Mouse (Mus musculus): ENCODE results near the gene Phactr1.

DNA sequence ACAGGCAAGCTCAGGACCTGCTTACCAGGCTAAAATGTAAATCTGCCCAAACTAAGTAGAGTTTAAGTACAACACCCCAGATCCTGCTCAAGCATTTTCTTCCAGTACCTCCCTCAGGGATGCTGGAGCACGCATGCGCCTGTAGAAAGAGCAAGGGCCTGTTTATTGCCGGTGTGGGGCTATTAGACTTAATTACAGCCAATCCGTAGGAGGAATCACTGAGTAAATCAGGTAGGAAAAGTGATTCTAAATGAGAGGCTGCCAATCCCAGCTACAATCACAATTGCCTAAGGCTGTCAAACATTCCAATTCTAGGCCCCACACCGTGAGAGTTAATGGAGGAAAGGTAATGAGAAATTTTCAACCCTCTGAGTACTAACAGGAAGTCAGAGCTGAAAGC lies 477.9 kb downstream of the Phactr1 start:
- TF ChIP-seq POLR2A (IDR thresholded peaks at IDR 0.05; ENCODE audit: borderline replicate concordance, insufficient read depth, low read length): no peak
- no peak for TF ChIP-seq CTCF (IDR thresholded peaks at IDR 0.05; ENCODE audit: borderline replicate concordance, insufficient read depth, low read depth, low read length)

Data from cerebellum, adult 2 months (tissue).